Mouse (Mus musculus): ENCODE measurements around the gene Atp6v1g1.
A peak's percentile ranks its signal among the peaks of the same experiment; 100 is the strongest.

The Atp6v1g1 gene

DNA sequence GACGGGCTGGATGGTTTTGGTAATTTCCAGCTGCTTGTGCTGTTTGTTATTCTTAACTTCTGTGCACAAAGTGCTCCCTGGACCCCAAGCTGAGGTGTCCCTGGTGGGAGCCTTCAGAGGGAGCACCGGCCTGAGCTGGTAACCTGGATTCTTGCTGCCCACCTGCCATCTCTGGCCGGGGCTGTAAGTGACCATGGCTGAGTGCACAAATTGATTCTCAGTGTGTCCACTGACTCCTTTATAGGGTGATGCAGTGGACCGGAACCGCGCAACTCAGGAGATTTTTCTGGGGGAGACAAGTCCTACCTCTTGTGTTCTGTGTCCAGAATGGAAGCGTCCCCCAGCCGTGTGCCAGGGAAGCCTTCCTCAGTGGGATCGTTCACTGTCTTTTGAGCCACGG lies 40.6 kb downstream of the Atp6v1g1 start:
- DNase-seq, result no peak

DNA sequence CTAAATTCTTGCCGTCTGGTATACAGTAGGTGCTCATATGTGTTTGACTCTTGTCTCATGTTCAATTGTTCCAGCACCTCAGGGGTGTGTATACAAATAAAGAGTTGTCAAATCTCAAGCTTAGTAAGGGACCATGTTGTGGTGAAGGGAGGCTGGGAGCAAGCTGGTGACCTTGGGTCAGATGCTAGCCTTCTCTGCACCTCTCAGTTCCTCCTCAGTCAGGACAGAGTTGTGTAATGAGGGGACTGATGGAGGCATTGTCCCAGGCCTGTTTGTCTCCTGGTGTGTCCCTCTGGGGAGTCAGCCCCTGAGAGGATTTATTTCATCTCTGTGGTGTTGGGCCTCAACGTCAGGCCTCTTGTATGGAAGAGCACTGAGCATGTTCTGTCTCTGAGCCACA lies 41.7 kb downstream of the Atp6v1g1 start:
- DNase-seq, result no peak

DNA sequence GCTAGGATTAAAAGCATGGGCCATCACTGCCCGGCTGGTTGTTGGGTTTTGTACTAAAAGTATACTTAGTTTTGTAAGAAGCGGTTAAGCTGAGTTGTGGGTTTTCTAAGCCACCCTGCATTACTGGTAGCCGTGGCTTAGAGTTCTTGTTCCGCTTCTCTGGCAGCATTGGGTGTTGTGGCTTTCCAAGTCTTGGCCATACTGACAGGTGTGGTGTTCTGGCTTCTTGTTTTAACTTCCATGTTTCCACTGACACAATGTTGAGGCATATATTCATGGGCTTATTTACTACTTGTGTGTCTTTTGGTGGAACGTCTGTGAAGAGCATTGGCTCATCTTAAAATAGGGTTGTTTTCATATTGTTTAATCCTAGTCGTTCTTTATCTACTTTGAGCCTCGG lies 45.4 kb downstream of the Atp6v1g1 start:
- DNase-seq, result no peak

DNA sequence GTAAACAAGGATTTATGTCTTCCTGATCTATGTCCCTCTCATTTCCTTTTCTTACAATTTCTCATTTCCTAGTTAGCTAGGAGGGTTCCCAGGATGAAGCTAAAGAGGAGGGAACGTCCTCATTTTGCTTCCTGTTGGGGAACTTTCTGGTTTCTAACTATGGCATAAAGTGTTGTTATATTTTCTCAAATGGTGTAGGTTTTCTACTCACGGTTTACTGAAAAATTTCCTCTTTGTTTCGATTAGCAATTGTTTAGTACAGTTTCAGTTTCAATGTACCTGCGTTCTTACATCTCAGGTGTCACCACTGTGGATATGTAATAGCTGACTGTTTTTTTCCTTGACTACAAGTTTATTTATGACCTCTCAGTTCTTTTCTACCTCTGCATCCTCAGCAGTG lies 46.0 kb downstream of the Atp6v1g1 start:
- DNase-seq, result no peak

DNA sequence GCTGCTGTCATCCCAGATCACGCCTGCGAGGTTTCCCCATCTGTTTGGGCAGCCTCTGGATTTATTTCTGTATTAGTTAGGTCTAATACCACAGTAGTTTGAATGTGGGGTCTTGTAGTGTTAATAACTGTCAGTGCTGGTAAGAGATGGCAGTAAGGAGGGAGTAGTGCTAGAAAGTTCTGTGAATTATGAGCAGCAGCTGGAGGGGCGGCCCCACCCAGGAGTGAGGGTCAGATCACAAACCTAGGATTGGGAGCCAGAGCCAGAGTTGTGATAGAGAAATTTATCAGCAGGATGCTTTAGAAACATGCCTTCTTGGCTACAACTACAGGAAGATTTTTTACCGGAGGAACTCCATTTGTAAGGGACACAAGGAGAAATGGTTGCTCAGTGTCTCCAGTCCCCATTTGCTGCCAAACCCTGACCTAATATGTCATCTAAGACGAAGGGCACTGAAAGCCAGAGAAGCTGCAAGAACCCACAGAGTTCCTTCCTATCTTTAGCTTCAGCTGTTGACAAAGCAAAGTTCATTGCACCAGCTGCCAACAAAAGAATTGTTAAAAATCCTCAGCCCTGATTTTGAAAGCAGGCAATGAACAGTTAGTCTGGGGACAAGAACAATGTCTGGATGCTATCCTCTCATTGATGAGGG lies 50.0 kb downstream of the Atp6v1g1 start:
- DNase-seq, result peak; percentile 23

DNA sequence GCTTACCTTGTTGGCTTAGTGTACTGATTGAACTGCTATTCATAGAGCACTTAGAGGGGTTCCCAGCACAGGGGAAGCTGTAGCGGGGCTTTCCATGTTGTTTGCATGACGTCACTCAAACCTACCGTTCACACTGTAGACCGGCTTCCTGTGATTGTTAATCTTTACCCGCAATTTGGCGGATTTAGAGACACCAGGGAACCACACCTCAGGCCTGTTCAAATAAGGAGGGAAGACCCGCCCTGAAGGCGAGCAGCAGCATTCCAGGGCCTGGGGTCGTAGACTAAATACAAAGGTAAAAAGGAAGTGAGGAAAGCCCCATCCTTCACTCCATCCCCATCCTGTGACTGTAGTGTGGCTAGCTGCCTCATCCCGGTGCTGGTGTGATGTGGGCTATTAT lies 50.7 kb downstream of the Atp6v1g1 start:
- no peak for DNase-seq

DNA sequence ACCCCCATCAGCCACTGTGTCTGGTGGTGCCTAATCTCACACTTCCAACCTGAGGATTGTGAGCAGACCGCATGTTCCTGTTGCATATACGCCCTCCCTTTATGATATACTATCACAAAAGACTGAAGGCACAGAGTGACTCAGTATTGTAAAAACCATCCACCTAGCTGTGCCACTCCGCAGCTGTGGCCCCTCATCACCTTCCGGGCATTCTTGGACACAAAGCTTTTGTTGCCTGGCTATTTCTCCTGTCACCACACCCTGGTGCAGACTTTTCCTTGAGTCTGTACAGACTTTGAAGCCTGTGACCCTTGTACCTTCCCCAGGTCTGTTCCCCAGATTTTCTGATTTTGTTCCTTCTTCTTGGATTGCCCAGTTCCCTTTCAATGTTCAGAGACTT lies 51.4 kb downstream of the Atp6v1g1 start:
- no peak for DNase-seq

Measured in kidney, adult 9 months (tissue).